Mouse (Mus musculus): ENCODE data around the gene Prss8.
A peak's percentile ranks its signal among the peaks of the same experiment; 100 is the strongest.
"Not testable (repeated sequence)": the region's sequence is repeated elsewhere in the genome, so short reads cannot be mapped to it uniquely, and the experiment has no call there.

The Prss8 gene

DNA sequence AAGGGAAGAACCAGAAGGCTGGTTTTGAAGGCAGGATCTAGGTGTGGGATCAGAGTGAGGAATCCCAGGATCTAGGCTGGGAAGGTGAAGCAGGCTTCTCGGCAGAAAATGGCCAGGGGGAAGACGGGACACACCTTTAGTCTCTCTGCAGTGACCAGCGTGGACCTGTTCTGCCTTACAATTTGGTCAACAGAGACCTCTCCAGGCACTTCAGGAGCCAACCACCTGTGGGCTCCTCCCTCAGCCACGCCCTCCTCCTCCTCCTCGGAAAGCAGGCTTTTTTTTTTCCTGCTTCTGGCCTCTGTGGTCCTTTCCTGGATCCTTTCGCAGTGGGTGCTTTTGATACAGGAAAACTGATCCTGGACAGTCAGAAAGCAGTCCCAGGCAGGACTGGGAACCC lies at the start of gene Prss8:
Gene Prss8 (minus strand): TSS at position 182 of the 400 bp plus-strand sequence.
- DNase-seq (ENCODE audit: low read depth, low spot score), result no peak

DNA sequence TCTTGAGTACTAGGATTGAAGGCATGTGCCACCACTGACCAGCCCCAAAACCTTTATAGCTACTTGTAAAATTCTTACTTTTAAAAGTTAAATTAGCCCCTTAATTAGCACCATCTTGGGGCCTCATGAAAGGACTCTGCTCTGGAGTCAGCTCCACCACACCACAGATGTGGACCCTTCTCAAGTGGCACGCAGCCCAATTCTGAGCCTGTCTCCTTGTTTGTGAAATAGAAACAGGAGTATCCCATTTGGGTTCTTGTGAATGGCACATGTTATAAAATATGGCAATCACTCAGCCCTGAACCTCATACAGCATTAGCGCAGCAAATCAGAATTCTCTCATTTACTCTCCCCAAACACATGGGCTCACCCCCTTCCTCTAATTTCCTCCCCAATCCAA lies 49.0 kb upstream of the Prss8 start:
- no peak for DNase-seq (ENCODE audit: low read depth, low spot score)

DNA sequence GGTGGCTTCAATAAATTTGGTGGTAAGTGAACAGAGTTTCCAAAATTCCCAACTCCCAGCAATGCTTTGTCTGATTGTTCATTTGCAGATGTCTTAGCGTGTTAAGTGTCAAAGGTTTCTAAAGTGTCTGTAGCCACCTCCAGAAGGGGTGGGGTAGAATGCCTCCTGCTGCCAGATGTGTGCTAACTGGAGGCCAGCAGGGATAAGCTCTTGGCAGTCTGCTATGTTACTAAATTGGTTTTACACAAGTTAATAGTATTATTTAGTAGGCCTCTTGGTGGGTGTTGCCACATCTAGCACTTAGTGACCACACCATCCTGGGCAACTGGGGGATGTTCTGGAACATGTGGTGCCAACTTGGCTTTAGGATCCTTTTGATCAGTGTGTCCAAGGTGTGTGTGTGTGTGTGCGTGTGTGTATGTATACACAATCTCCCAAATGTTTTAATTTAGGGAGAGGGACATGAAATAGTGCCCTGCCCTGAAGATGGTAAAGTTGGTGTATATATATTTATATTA lies 44.6 kb upstream of the Prss8 start:
- DNase-seq (ENCODE audit: low read depth, low spot score), result no peak

DNA sequence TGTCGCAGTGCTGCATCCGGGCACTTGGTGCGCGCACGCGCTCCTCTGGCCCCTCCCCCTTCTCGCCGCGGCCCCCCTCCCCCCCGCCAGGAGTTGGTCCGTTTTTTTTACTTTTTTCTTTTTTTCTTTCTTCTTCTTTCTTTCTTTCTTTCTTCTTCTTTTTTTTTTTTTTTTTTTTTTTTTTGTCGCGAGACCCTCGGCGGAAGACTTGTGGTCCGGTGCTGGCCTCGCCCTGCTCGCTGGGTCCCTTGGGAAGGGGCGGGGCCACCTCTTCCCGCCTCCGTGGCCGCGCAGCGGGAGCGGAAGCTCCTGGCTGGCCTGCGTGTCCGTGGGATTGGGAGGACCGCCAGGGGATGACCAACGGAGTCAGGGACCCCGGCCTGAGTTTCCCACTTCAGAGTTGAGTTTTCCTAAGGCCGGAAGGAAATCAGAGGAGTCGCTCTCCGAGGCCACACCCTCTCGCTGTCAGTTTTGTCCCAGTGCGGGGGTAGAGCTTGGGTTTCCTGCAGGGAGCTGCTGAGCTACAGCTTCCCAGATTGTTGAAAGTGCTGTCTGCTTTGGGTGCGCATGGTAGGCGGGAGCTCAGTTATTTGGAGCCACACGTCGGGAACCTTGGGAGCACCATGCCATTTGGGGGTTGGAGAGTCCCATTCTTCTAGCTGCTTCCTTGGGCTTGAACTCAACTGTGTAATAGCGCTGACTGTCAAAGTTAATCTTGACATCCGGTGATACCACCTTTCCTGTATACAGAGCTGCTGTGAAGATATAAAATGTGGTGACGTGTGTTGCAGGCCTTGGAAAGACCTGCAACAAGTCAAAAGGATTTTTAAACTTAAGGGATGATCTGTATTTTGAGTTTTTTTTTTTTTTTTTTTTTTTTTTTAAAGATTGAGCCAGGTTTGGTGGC lies 38.3 kb upstream of the Prss8 start:
- peak; percentile 62 for DNase-seq (ENCODE audit: low read depth, low spot score)

DNA sequence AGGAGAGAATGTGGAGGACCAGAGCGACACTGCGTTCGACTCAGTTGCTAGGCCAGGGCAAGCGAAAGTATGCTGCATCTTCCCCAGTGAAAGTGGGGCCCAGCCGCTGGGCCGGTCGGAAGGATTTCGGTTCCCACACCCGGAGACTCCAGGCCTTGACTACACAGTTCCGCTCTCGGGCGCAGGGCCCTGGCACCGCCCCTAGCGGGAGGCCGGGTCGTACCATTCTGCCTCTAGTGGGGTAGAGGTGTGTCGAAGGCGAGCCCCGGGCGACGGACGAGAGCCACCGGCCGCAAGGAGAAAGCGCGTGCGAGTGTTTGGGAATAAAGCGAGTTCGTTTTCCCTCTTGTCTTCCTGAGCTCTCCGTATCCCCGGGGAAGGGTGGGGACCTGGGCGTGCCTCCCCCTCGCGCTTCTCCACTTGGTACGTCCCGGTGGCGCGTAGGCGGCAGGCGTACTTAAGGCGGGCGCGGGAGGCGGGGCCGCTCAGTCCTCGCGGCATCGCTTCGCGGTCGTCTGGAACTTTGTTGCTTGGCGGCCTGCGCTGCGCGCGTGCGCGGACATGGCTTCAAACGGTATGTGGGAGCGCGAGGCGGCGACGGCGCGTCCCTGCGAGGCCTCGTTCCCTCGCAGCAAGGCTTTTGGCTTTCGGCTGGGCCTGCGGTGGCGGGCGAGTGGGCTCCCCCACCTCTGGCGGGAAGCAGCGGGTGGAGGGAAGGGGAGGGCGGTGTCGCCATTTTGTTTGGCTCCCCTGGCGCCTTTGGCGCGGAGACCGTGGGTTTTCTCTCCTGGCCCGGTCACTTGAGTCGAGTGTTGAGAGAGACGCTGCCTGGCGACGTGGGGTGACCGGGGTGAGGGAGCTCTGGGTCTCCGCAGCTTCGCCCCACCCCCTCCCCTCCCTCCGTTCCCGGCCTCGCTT lies 37.4 kb upstream of the Prss8 start, which contains the start of gene Fus:
Gene Fus (plus strand): TSS at position 454 of the 918 bp plus-strand sequence.
- peak; percentile 87 for DNase-seq (ENCODE audit: low read depth, low spot score)

DNA sequence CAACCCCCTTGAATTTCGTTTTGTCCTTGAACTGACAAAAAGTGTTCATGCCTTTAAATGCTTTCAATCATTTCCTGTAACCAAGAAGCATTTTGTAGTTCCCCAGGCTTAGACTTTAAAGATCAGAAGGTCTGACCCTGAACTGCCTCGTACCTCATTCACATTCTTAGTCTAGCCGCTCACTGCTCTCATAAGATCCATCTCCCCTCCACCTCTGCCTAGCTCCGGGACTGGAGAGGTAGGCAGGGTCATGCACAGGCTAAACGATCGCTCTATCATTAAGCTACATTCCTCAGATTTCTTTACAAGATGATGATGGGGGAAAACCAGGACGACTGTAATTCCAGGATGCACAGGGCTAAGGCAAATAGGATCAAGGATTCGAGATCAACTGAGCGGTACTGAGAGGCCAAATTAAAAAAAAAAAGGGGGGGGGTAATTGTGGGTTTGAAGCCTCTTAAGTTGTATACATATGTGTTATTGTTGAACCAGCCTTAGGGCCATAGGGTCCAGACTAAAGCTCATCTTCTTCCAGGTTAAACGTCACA lies 36.5 kb upstream of the Prss8 start:
- DNase-seq (ENCODE audit: low read depth, low spot score), result peak; percentile 24

DNA sequence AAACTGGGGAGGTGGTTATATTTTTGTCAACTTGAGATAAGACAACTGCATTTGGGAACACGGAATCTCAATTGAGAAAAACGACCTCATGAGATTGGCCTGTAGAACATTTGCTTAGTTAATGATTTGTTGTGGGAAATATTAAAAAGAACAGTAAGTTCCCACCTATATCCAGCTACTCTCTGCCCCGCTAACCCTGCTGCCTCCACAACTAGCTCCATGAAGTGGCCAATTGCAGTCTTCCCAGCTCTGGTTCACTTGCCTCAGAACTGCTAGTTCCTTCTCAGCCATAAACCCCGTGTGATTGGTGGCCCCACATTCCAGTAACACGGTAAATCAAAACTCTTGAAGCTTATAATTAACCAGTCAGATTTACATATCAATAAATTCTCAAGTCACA lies 29.5 kb upstream of the Prss8 start:
- no peak for DNase-seq (ENCODE audit: low read depth, low spot score)

DNA sequence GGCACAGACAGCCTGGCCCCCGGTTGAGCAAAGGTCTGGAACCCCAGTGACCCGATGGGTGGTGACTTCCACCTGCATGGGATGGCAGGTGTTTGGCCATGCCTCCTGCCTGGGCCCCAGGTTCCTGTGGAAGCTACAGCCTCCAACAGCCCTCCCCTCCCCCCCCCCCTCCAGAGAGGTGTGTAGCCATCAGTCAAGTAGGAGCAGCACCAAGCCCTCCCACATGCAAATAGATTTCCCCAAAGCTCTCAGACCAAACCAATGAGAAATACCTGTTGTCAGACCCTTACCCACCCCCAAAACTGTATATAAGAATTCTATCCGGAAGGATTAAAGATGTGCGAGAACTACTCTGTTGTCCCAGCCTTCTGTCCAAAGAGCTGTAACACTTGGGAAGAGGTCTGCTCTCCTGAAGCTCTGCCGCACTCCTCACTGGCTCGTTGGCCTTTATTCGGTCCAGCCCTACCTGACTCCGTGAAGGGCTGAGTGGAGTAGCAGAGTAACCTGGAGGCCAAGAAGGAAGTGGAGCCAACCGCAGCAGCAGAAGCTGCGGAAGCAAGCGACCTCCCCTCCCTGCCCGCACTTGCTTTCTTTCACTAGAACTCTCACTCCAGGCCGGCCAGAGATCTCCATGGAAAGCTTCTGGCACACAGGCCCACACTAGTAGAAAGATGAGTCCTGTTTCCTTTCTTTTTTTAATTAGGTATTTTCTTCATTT lies 23.1 kb upstream of the Prss8 start:
- DNase-seq (ENCODE audit: low read depth, low spot score), result no peak

DNA sequence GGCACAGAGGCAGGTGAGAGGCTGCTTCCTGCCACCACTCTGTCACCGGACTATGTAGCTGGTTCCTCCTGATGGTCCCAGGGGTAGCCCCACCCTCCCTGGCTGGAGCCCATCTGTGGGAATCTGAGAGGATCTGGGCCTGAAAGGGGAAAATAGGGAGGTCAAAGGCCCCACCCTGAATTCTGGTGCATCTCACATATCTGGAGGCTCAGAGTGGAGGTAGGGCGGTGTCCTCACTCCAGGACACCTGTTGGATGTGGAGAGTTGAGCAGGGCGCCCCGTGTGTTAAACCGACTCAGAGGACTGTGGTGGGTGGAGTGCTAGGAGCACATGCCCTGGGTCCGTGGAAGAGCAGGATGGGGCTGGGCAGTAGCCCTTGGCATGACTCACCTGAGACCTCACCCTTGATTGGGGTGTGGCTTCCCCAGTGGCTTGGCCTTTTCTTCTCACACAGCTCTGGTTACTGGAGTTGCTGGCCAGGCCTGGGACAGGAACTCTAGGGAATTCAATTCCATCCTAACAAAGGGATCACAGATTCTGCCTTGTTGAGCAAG lies 16.6 kb upstream of the Prss8 start, which contains the start of gene Prss36:
Gene Prss36 (minus strand): TSS at position 256 of the 554 bp plus-strand sequence.
- no peak for DNase-seq (ENCODE audit: low read depth, low spot score)

DNA sequence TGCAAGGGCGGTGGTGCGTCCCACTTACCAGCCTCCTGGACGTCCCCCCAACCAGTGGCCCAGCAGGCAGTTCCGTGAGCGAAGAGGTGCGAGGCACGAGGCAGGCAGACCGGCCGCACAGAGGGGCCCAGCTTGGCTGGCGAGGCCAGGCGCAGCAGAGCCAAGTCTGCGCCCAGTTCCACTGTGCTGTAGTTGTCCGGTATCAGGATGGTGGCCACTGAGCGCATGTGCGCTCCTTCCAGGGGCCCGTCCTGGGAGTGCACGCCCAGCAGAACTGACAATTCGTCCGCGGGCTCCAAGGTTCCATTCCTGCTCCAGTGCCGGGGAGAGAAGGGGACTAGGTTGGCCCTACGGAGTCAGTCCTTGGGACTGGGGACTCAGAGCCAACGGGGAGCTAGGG lies 14.7 kb upstream of the Prss8 start:
- no peak for DNase-seq (ENCODE audit: low read depth, low spot score)

DNA sequence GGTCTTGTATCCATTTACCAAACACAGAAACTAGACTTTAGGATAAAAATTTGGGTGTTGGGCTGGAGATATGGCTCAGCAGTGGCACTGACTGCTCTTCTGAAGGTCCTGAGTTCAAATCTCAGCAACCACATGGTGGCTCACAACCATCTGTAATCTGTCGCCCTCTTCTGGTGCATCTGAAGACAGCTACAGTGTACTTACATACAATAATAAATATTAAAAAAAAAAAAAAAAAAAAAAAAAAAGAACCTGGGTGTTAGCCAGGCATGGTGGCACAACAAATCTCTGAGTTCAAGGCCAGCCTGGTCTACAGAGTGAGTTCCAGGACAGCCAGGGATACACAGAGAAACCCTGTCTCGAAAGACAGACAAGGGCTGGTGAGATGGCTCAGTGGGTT lies 12.2 kb upstream of the Prss8 start:
- DNase-seq (ENCODE audit: low read depth, low spot score), result not testable (repeated sequence)

DNA sequence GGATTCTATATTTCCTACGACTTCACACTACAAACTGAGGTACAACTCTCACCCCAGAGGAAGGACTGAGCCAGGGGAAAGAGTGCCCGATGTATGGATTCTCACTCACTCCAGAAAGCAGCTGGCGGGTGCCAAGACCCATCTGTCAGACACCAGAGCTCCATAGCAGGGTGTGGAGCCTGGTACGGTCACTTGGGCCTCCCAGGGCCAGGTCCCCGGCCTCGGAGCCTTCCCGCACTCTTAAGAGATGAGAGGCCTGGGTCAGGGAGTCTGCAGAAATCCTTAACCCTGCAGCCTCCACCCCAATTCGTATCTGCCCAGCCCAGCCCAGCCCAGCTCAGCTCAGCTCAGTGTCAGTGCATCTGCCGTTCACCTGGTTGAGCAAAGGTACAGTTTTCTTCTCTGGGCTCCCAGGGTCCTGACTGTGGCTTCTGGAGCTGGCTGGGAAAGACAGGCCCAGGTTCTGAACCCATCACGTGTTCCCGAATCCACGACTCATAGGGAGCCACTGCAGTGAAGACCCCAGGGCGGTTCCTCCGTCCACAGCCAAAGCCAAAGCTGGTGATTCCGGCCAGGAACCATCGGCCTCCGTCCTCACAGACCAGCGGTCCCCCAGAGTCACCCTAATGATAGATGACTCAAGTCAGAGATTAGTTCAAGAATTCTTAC lies 6.4 kb upstream of the Prss8 start:
- DNase-seq (ENCODE audit: low read depth, low spot score), result no peak

DNA sequence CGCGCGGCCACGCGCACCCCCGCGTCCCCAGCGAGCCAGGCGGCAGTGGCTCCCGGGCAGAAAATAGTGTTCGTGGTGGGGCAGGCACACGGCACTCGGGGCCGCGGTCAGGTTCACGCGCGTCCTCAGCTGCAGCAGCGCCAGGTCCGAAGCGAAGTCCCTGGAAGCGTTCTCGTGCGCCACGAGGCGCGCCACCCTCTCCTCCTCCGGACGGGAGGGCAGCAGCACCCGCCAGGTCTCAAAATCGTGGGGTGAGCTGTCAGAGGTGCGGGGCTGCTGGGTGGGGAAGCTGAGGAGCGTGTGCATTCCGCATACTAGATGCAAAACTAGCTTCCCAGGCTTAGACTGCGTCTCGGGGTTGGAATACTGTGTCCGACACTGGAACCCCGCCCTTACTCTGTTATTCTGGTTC lies 5.8 kb upstream of the Prss8 start:
- DNase-seq (ENCODE audit: low read depth, low spot score), result no peak

DNA sequence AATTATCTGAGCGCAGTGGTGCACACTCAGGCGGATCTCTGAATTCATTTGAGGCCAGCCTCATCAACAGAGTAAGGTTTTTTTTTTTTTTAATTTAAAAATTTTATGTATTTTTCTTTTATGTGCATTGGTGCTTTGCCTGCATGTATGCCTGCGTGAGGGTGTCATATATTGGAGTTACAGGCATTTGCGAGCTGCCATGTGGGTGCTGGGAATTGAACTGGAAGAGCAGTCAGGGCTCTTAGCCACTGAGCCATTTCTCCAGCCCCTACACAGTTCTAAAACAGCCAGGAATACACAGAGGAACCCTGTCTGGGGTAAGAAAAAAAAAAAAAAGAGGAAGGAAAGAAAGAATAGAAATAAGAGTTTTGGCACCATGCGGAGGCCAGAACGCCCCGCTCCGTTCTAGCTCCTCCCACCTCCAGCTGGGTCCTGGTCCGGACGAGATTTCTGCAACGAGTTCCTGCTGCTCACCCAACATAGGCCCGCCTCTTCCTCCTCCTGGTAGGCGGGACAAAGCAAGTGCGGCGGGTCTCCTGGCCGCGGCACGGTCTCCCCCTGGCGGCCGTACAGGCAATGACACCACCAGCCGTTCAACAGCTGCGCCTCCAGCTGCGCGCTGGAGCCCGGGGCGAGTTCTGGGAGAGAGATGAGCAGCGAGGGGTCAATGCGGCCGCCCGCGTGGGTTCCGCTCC lies 5.3 kb upstream of the Prss8 start:
- peak; percentile 88 for DNase-seq (ENCODE audit: low read depth, low spot score)

DNA sequence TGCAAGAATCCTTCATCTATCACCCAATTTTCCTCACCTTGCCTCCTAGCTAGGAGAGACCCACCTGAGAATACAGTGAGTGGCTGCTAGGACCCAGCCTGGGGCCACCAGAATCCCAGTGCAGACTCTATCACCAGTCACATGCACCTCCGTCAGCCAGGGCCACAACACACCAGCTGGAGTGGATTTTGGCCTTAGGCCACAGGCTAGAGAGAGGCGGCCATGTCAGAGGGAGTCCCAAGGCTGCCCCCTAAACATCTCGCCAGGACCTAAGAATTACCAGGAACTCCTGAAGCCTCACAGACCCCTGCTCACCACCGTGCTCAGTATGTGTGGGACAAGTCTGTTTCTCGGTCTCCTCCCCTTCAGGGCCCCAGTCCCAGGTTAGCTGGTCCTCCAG lies 4.2 kb upstream of the Prss8 start:
- DNase-seq (ENCODE audit: low read depth, low spot score), result no peak

DNA sequence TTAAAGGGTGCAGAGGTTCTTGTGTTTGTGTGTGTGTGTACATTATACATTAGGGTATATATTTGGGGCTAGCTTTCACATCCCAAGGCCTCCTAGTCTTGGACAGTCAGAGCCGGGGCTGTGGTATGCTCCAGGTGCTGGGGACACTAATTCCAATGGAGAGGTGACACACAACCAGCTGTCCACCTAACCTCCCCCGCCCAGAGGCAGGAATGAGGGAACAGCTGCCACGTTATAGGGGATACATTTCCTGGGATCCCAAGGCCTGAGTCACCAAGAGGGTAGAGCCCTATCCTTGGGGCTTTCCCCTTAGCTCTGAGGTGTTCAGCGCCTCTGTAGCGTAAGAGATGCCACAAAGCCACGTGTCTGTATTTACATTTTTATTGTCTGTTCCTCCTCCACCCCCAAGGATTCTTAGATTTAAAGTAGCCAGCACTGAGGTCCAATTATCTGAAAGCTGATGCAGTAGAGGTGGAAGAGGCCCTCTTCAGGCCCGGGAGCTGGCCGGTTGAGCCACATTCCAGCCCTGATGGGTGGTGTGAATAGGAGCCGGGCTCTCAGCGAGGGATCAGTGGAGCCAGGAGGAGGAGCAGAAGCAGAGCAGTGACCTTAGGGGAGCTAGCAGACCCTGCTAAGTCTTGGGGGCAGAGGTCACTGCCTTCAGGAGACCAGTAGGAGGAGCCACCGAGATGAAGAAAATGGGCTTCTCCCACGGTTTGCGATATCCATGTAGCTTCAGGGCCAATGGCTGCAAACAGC lies 2.5 kb upstream of the Prss8 start:
- DNase-seq (ENCODE audit: low read depth, low spot score), result no peak

DNA sequence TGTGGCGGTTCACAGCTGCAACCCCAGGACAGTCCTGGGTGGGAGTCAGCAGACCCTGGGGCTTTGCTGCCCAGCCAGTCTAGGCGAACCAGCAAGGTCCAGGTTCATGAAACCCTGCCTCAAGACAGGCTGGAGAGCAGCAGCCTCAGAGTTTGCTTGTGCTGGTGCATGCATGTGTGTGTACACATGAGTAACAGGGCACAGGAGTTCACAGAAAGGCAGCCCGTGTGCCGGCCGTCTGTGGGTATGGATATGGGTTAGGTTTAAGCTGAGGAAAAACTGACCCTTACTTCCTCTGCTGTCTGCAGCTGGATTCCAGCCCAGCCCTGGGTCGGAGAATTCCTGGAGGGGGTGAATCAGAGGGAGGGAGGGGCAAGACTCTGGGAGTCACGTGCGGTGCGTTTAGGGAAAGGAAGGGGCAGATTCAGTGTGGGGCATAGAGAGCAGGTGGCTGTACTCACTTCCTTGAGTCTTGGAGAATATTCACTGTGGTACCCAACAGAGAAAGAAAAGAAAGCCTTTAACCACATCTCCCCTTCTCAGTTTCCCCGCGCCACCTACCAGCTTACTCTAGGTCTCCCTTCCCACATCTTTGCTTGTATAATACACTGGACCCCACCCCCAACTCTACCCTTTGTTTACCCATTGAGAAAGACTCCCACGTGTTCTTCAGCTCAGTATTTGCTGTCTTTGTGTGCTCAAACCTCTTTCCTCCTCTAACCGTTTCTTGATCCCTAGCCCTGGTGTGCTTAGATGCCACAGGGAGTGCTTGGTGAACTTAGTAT lies 1.6 kb upstream of the Prss8 start:
- no peak for DNase-seq (ENCODE audit: low read depth, low spot score)

DNA sequence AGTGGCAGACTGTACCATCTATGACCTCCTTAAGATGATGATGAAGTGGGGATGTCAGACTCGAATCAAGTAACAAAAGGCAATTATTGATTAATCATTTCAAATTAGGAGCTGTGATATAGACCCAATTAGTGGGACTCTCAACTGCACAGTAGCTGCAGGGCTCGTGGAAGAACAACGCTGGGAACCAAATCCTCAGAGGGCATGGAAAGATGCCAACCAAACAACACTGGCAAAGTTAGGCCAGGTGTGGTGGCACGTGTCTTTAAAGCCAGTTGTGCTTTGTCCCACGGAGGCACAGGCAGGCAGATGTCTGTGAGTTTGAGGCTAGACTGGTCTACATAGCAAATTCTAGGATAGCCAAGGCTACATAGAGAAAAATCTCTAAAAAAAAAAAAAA lies 732 bp upstream of the Prss8 start:
- DNase-seq (ENCODE audit: low read depth, low spot score), result no peak
